Mouse (Mus musculus) liver, embryonic 14.5 days (tissue): ENCODE measurements around the gene Trnau1ap.

ENCODE experiments used
- CTCF ChIP-seq: IDR thresholded peaks from 2 replicates; pipeline ENCODE4 v1.5.1; 2016; ENCODE audit warnings: antibody characterized with exemption, low read depth, control low read depth
- EP300 ChIP-seq: IDR thresholded peaks from 2 replicates; pipeline ENCODE4 v1.6.1; 2016; ENCODE audit warnings: antibody characterized with exemption, low read depth

DNA sequence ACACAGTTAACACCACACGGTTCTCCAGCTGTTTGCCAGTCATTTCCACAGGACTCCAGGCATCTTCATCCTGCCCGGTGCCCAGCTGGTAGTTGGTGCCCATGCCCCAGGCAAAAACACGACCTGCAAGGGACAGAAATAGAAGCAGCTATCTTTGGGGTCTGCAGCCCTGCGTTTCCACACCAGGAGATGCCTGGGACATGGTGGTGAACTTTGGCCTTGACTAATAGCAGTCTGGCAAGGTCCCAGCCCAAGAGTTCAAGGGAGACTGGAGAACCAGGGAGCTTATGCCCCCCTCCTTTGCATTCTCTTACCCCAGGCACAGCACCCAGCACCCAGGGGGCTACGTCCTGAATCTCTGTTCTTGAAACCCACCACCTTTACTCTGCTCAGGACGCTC is 3.5 kb upstream of the Trnau1ap start:
- TF ChIP-seq EP300 (no peak), CTCF (no peak)
